Mouse (Mus musculus): ENCODE measurements around the gene Zar1l. TPM values are rescaled to one million over a fixed set of nuclear protein-coding genes. Genes with fewer than 3 reads are reported as not detected.

Gene Zar1l
- polyA plus RNA-seq, 2 experiments, result not detected

DNA sequence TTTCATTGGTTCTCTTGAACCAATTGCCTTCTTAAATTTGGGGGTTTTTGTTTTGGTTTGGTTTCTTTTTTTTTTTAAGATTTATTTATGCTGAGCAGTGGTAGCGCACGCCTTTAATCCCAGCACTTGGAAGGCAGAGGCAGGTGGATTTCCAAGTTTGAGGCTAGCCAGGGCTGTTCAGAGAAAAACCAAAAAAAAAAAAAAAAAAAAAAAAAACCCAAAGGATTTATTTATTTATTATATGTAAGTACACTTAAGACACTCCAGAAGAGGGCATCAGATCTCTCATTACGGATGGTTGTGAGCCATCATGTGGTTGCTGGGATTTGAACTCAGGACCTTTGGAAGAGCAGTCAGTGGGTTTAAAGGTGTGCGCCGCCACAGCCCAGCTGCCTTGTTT, 42.9 kb upstream of the Zar1l start:
- Histone ChIP-seq H3K9ac (ENCODE audit: low read depth, low read length, severe bottlenecking) (no peak overlapping the region), H3K4me2 (replicated peaks; ENCODE audit: low read depth, low read length, severe bottlenecking) (no peak overlapping the region), H3K27ac (replicated peaks; ENCODE audit: low read depth, low read length) (no peak overlapping the region), H3K36me3 (ENCODE audit: control insufficient read depth, insufficient read depth, low read length) (peaks cover 56% of the 10 kb centered on the region), H3K9me3 (ENCODE audit: control insufficient read depth, low read length) (no peaks in the 10 kb centered on the region), H3K4me1 (ENCODE audit: control insufficient read depth, insufficient read depth, low read length) (no peaks in the 10 kb centered on the region), H3K27me3 (ENCODE audit: control insufficient read depth, insufficient read depth, low read length) (no peaks in the 10 kb centered on the region), H3K4me3 (replicated peaks; ENCODE audit: low read length) (no peak overlapping the region)
- no peak for ATAC-seq (ENCODE audit: low FRiP score, low read depth)
- no peak for DNase-seq (ENCODE audit: low spot score)
- WGBS, result 94% methylated on average over 5 of the region's 5 CpGs
- no peak for TF ChIP-seq POLR2A (IDR thresholded peaks at IDR 0.05; ENCODE audit: borderline replicate concordance, extremely low read depth, insufficient read depth, insufficient read length)

DNA sequence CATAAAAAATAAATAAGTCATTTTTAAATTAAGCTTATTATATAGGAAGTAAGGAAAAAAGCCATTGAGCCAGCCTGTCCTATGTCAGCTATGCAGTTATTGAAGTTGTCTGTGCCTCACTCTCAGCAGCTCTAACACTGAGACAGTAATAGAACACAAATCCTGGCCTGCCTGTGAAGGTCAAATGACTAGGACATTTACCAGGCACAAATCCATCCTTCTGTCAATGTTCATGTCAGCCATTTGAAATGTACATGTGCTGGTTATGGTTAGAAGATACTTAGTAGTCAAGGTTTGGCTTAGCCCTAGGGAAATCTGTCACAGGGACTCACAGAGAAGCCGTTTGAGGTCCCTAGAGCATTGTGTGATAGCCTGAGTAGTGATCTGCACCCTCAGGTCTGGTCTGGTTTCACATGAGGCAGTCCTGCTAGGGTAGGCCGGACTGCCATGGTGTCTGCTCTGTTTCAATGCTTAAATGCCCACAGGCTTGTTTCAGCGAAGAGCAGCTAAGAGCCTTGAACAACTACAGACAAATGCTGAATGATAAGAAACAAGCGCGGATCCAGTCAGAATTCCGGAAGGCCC, 41.6 kb upstream of the Zar1l start:
- H3K36me3 ChIP-seq (ENCODE audit: control insufficient read depth, insufficient read depth, low read length), result peaks cover 59% of the 10 kb centered on the region
- DNase-seq (ENCODE audit: low spot score) (no peak), ATAC-seq (ENCODE audit: low FRiP score, low read depth) (no peak)
- TF ChIP-seq POLR2A (IDR thresholded peaks at IDR 0.05; ENCODE audit: borderline replicate concordance, extremely low read depth, insufficient read depth, insufficient read length), result no peak
- no peak overlapping the region for H3K4me3 ChIP-seq (replicated peaks; ENCODE audit: low read length)
- no peaks in the 10 kb centered on the region for H3K9me3 ChIP-seq (ENCODE audit: control insufficient read depth, low read length)
- H3K27me3 ChIP-seq (ENCODE audit: control insufficient read depth, insufficient read depth, low read length), result no peaks in the 10 kb centered on the region
- no peak overlapping the region for H3K27ac ChIP-seq (replicated peaks; ENCODE audit: low read depth, low read length)
- no peak overlapping the region for H3K4me2 ChIP-seq (replicated peaks; ENCODE audit: low read depth, low read length, severe bottlenecking)
- no peak overlapping the region for H3K9ac ChIP-seq (ENCODE audit: low read depth, low read length, severe bottlenecking)
- H3K4me1 ChIP-seq (ENCODE audit: control insufficient read depth, insufficient read depth, low read length), result no peaks in the 10 kb centered on the region
- WGBS, result 94% methylated on average over 6 of the region's 6 CpGs

GRCm38 (mm10) chr5:150551637-150552036, 33.7 kb upstream of the Zar1l start:
- Histone ChIP-seq H3K9me3 (ENCODE audit: control insufficient read depth, low read length) (no peaks in the 10 kb centered on the region), H3K4me2 (replicated peaks; ENCODE audit: low read depth, low read length, severe bottlenecking) (no peak overlapping the region), H3K4me1 (ENCODE audit: control insufficient read depth, insufficient read depth, low read length) (no peaks in the 10 kb centered on the region), H3K4me3 (replicated peaks; ENCODE audit: low read length) (no peak overlapping the region), H3K27me3 (ENCODE audit: control insufficient read depth, insufficient read depth, low read length) (no peaks in the 10 kb centered on the region), H3K27ac (replicated peaks; ENCODE audit: low read depth, low read length) (no peak overlapping the region), H3K9ac (ENCODE audit: low read depth, low read length, severe bottlenecking) (no peak overlapping the region), H3K36me3 (ENCODE audit: control insufficient read depth, insufficient read depth, low read length) (peaks cover 41% of the 10 kb centered on the region)
- TF ChIP-seq POLR2A (IDR thresholded peaks at IDR 0.05; ENCODE audit: borderline replicate concordance, extremely low read depth, insufficient read depth, insufficient read length), result no peak
- DNase-seq (ENCODE audit: low spot score) (no peak), ATAC-seq (ENCODE audit: low FRiP score, low read depth) (no peak)
- WGBS, result 51% methylated on average over 3 of the region's 3 CpGs

DNA sequence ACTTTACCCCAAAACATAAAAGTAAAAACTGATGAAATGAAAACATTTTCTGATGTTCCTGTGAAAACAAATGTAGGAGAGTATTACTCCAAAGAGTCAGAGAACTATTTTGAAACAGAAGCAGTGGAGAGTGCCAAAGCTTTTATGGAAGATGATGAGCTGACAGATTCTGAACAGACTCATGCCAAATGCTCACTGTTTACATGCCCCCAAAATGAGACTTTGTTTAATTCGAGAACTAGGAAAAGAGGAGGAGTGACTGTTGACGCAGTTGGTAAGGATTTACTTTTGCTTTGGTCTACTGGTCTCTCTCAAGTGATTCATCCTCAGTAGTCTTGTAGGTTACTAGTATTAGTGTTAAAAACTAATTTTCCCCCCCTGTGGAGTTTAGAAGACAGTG, 25.2 kb upstream of the Zar1l start:
- H3K9me3 ChIP-seq (ENCODE audit: control insufficient read depth, low read length), result no peaks in the 10 kb centered on the region
- ATAC-seq (ENCODE audit: low FRiP score, low read depth) (no peak), DNase-seq (ENCODE audit: low spot score) (no peak)
- no peak overlapping the region for H3K4me2 ChIP-seq (replicated peaks; ENCODE audit: low read depth, low read length, severe bottlenecking)
- no peak overlapping the region for H3K27ac ChIP-seq (replicated peaks; ENCODE audit: low read depth, low read length)
- no peak for TF ChIP-seq POLR2A (IDR thresholded peaks at IDR 0.05; ENCODE audit: borderline replicate concordance, extremely low read depth, insufficient read depth, insufficient read length)
- H3K36me3 ChIP-seq (ENCODE audit: control insufficient read depth, insufficient read depth, low read length), result peaks cover 13% of the 10 kb centered on the region
- H3K27me3 ChIP-seq (ENCODE audit: control insufficient read depth, insufficient read depth, low read length), result no peaks in the 10 kb centered on the region
- 92% methylated on average over 2 of the region's 2 CpGs for WGBS
- H3K9ac ChIP-seq (ENCODE audit: low read depth, low read length, severe bottlenecking), result no peak overlapping the region
- no peak overlapping the region for H3K4me3 ChIP-seq (replicated peaks; ENCODE audit: low read length)
- H3K4me1 ChIP-seq (ENCODE audit: control insufficient read depth, insufficient read depth, low read length), result no peaks in the 10 kb centered on the region

DNA sequence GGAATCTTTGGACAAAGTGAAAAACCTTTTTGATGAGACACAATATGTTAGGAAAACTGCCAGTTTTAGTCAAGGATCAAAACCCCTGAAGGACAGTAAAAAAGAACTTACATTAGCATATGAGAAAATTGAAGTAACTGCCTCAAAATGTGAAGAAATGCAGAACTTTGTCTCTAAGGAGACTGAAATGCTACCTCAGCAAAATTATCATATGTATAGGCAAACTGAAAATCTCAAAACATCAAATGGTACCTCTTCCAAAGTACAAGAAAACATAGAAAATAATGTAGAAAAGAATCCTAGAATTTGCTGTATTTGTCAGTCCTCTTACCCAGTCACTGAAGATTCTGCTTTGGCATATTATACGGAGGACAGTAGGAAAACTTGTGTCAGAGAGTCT, 23.3 kb upstream of the Zar1l start:
- no peaks in the 10 kb centered on the region for H3K9me3 ChIP-seq (ENCODE audit: control insufficient read depth, low read length)
- no peak overlapping the region for H3K9ac ChIP-seq (ENCODE audit: low read depth, low read length, severe bottlenecking)
- H3K4me3 ChIP-seq (replicated peaks; ENCODE audit: low read length), result no peak overlapping the region
- DNase-seq (ENCODE audit: low spot score) (no peak), ATAC-seq (ENCODE audit: low FRiP score, low read depth) (no peak)
- peaks cover 26% of the 10 kb centered on the region for H3K36me3 ChIP-seq (ENCODE audit: control insufficient read depth, insufficient read depth, low read length)
- WGBS, result 98% methylated on average over 1 of the region's 1 CpGs
- H3K27me3 ChIP-seq (ENCODE audit: control insufficient read depth, insufficient read depth, low read length), result no peaks in the 10 kb centered on the region
- H3K4me2 ChIP-seq (replicated peaks; ENCODE audit: low read depth, low read length, severe bottlenecking), result no peak overlapping the region
- H3K4me1 ChIP-seq (ENCODE audit: control insufficient read depth, insufficient read depth, low read length), result no peaks in the 10 kb centered on the region
- TF ChIP-seq POLR2A (IDR thresholded peaks at IDR 0.05; ENCODE audit: borderline replicate concordance, extremely low read depth, insufficient read depth, insufficient read length), result no peak
- no peak overlapping the region for H3K27ac ChIP-seq (replicated peaks; ENCODE audit: low read depth, low read length)

DNA sequence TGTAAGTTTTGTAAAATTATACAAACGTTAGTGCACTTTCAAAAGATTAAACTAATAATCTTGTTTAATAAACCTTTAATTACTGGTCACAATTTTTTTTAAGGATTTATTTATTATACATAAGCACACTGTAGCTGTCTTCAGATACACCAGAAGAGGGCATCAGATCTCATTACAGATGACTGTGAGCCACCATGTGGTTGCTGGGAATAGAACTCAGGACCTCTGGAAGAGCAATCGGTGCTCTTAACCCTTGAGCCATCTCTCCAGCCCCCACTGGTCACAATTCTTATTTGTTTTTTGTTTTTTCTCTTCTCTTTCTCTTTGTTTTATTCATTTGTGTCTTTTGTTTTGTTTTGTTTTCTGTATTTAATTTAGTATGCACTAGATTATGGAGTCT, 7.3 kb upstream of the Zar1l start:
- Histone ChIP-seq H3K36me3 (ENCODE audit: control insufficient read depth, insufficient read depth, low read length) (no peaks in the 10 kb centered on the region), H3K9me3 (ENCODE audit: control insufficient read depth, low read length) (no peaks in the 10 kb centered on the region), H3K27me3 (ENCODE audit: control insufficient read depth, insufficient read depth, low read length) (no peaks in the 10 kb centered on the region), H3K27ac (replicated peaks; ENCODE audit: low read depth, low read length) (no peak overlapping the region), H3K4me1 (ENCODE audit: control insufficient read depth, insufficient read depth, low read length) (0 out of 2 replicates have a peak, but pooled peaks cover 5% of the 10 kb centered on the region), H3K9ac (ENCODE audit: low read depth, low read length, severe bottlenecking) (no peak overlapping the region), H3K4me3 (replicated peaks; ENCODE audit: low read length) (no peak overlapping the region), H3K4me2 (replicated peaks; ENCODE audit: low read depth, low read length, severe bottlenecking) (no peak overlapping the region)
- no peak for ATAC-seq (ENCODE audit: low FRiP score, low read depth)
- 85% methylated on average over 2 of the region's 2 CpGs for WGBS
- no peak for DNase-seq (ENCODE audit: low spot score)
- no peak for TF ChIP-seq POLR2A (IDR thresholded peaks at IDR 0.05; ENCODE audit: borderline replicate concordance, extremely low read depth, insufficient read depth, insufficient read length)

Data from limb, embryonic 14.5 days (tissue).